Mouse (Mus musculus) heart, embryonic 10.5 days (tissue): Measurements from ENCODE around the gene Hist1h4f. TPM values are rescaled to one million over a fixed set of nuclear protein-coding genes. Genes with fewer than 3 reads are reported as not detected.
"Not testable (repeated sequence)": the region's sequence is repeated elsewhere in the genome, so short reads cannot be mapped to it uniquely, and the experiment has no call there.

Source experiments
- DNase-seq: peaks from one replicate; pipeline ENCODE4 v3.0.0-alpha.2; 2017; ENCODE audit warnings: low spot score
- H3K27ac ChIP-seq: fragments of 300-500 bp; sonication (generic); 2 replicates; pipeline ENCODE4 v1.5.1; 2016; ENCODE audit warnings: mild to moderate bottlenecking
- H3K27me3 ChIP-seq: fragments of 300-500 bp; sonication (generic); 2 replicates; pipeline ENCODE4 v1.6.1; 2016; ENCODE audit warnings: mild to moderate bottlenecking; ENCODE audit not compliant: poor library complexity, insufficient read depth, severe bottlenecking
- H3K36me3 ChIP-seq: fragments of 300-500 bp; sonication (generic); 2 replicates; pipeline ENCODE4 v1.6.1; 2016; ENCODE audit warnings: mild to moderate bottlenecking, moderate library complexity
- H3K4me1 ChIP-seq: fragments of 300-500 bp; sonication (generic); 2 replicates; pipeline ENCODE4 v1.6.1; 2016; ENCODE audit warnings: mild to moderate bottlenecking
- H3K4me3 ChIP-seq: fragments of 300-500 bp; sonication (generic); 2 replicates; pipeline ENCODE4 v1.5.1; 2016; ENCODE audit warnings: mild to moderate bottlenecking, moderate library complexity
- H3K9me3 ChIP-seq: fragments of 300-500 bp; sonication (generic); 2 replicates; pipeline ENCODE4 v1.6.1; 2016; ENCODE audit warnings: mild to moderate bottlenecking, moderate library complexity
- WGBS: fragments of 180-500 bp; shearing (Covaris S2); methylation state at CpG from one replicate; pipeline ENCODE4 v1.1.7; 2016; 5-methylcytosine and 5-hydroxymethylcytosine counted together
- polyA plus RNA-seq: library from polyadenylated mRNA; unstranded; fragments of >200 nt; fragmentation: Nextera tagmentation; extraction: Ambion mirVana; gene quantifications from 2 replicates; pipeline ENCODE4 v1.2.1, GENCODE M21; 2016

Hist1h4f gene
- polyA plus RNA-seq, 1 experiment from 2014 or later: 0.51 TPM

DNA sequence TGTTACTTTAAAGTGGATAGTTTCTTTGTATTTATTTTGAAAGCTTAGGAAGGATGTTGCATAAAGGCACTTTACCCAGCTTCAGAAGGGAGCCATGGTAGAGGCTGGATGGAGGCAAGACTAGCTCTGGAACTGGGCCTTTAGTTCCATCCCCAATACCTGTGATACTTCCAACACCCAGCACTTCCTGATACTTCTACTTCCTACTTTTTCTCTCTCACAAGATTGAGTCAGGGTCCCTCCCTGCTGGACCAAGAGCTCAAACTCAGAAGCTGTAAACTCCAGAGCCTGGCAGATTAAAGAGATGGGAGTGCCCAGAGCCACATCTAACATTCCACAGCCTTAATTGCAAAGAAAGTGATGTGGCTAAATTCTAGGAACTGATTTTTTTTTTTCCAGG is 32.9 kb upstream of the Hist1h4f start:
- Histone ChIP-seq H3K9me3 (no peaks in the 10 kb centered on the region), H3K4me3 (peak overlapping the region; percentile 59), H3K4me1 (peaks cover 17% of the 10 kb centered on the region), H3K27me3 (no peaks in the 10 kb centered on the region), H3K27ac (peak overlapping the region; percentile 91), H3K36me3 (no peaks in the 10 kb centered on the region)
- DNase-seq: no peak

DNA sequence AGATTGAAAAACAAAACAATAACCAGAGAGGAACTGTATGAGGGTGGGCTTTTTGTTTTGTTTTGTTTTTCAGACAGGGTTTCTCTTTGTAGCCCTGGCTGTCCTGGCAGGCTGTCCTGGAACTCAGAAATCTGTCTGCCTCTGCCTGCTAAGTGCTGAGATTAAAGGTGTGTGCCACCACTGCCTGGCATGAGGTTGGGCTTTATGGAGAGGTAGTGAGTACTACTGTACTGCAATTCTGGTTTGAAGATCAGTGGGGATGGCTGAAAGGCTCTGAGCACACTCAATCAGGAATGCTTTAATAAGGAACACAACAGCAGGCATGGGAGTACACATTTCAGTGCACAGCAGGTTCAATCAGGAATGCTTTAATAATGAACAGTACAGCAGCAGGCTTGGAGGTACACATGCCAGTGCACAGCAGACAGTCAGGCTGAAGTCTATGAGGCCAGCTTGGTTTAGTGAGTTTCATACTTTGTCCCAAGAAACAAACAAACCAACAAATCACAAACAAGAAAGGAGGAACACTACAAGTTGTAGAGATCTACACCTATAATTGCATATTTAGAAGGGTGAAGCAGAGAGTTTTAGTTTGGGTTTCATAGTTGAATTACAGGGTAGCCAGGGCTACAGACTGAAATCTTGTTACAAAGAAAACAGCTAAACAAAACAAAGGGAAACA is 32.1 kb upstream of the Hist1h4f start:
- H3K4me1 ChIP-seq: peaks cover 17% of the 10 kb centered on the region
- no peaks in the 10 kb centered on the region for H3K9me3 ChIP-seq
- no peaks in the 10 kb centered on the region for H3K27me3 ChIP-seq
- no peak overlapping the region for H3K4me3 ChIP-seq
- no peak for DNase-seq
- no peaks in the 10 kb centered on the region for H3K36me3 ChIP-seq
- peak overlapping the region; percentile 81 for H3K27ac ChIP-seq

DNA sequence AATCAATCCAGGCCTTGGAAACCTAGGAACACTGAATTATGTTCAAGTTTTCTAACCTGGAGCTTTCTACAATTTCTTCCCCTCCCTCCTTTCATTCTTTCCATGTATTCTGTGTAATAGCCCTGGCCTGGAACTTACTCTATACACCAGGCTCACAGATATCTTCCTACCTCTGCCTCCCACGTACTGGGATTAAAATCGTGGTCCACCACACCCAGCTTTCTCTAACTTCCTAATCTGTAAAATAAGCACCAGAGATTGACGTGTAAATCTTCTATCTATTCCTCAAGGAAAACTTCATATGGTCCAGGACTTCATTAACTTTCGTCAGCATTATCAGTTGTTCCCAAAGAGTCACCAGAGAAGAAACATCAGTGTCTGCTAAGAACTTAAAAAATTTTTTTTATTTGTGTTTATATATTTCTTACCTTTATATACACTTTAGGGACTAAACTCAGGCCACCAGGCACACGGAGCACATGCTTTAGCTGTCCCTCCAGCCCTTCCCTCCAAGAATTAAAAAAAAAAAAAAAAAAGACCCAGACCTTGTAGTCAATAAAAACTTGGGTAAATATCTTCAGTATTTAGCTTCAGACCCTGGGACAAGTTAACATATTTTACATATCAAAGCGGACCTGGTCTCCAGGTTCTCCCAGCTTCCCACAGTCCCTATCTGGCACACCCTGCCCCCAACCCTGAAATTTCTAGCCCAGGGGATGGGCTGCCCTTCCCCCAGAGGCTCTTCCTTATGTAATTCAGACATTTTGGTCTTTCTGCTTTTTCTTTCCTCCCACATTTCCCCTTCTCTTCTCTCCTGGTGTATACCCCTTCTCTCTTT is 31.0 kb upstream of the Hist1h4f start:
- 10% methylated on average over 6 of the region's 6 CpGs for WGBS
- Histone ChIP-seq H3K27ac (peak overlapping the region; percentile 81), H3K9me3 (no peaks in the 10 kb centered on the region), H3K4me3 (peak overlapping the region; percentile 58), H3K4me1 (peaks cover 17% of the 10 kb centered on the region), H3K27me3 (no peaks in the 10 kb centered on the region), H3K36me3 (no peaks in the 10 kb centered on the region)
- no peak for DNase-seq

DNA sequence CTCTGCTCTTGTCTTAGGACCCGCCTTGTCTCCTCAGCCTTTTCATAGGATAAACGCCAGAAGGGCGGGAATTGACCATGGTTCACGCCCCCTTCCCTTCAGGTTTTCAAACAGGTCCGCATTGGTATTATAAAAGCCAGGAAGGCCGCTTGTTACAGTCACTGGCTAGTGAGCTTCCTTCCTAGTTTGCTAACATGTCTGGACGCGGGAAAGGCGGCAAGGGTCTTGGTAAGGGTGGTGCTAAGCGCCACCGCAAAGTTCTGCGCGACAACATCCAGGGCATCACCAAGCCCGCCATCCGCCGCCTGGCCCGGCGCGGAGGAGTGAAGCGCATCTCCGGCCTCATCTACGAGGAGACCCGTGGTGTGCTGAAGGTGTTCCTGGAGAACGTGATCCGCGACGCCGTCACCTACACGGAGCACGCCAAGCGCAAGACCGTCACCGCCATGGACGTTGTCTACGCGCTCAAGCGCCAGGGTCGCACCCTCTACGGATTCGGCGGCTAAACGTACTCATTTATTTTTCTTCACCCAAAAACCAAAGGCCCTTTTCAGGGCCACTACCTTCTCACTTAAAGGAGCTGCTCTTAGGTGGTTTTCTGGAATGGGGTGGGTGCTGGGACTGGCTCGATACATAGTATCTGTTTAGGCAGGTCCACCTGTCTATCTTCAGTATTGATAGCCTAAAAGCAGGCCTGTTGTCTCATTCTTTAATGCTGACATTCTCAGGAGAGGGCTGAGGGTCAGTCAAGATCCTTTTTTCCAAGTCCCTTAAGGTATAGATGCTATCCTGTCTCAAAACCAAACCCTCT is 30.2 kb upstream of the Hist1h4f start, which contains the start of gene Hist1h4d:
Gene Hist1h4d, plus strand, starts transcription at position 191 of the 811 bp plus-strand sequence.
- no peaks in the 10 kb centered on the region for H3K9me3 ChIP-seq
- H3K4me1 ChIP-seq: peaks cover 12% of the 10 kb centered on the region
- DNase-seq: peak; percentile 98
- H3K27me3 ChIP-seq: no peaks in the 10 kb centered on the region
- no peaks in the 10 kb centered on the region for H3K36me3 ChIP-seq
- under 1% methylated on average over 43 of the region's 43 CpGs for WGBS
- H3K4me3 ChIP-seq: peak within 1 kb of the TSS; percentile 58
- peak within 1 kb of the TSS; percentile 78 for H3K27ac ChIP-seq

DNA sequence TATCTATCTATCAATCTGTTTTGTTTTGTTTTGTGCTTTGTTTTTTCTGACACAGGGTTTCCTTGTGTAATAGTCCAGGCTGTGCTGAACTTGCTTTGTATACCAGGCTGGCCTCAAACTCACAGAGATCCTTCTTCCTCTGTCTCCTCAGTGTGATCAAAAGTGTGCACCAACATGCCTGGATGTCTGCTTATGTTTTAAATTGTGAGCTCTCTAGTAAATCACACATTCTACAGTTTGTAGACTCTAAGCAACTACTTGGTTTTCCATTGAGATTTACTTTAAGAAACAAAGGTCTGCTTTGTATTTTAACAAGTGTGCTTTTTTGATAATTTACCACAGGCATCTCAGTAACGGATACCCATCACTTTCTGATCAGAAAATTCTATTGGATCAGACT is 26.4 kb upstream of the Hist1h4f start:
- H3K27ac ChIP-seq: no peak overlapping the region
- peaks cover 11% of the 10 kb centered on the region; the same call in 1 of the 2 replicates for H3K4me1 ChIP-seq
- H3K27me3 ChIP-seq: no peaks in the 10 kb centered on the region
- 94% methylated on average over 1 of the region's 1 CpGs for WGBS
- H3K4me3 ChIP-seq: no peak overlapping the region
- H3K36me3 ChIP-seq: no peaks in the 10 kb centered on the region
- no peaks in the 10 kb centered on the region for H3K9me3 ChIP-seq
- DNase-seq: no peak

DNA sequence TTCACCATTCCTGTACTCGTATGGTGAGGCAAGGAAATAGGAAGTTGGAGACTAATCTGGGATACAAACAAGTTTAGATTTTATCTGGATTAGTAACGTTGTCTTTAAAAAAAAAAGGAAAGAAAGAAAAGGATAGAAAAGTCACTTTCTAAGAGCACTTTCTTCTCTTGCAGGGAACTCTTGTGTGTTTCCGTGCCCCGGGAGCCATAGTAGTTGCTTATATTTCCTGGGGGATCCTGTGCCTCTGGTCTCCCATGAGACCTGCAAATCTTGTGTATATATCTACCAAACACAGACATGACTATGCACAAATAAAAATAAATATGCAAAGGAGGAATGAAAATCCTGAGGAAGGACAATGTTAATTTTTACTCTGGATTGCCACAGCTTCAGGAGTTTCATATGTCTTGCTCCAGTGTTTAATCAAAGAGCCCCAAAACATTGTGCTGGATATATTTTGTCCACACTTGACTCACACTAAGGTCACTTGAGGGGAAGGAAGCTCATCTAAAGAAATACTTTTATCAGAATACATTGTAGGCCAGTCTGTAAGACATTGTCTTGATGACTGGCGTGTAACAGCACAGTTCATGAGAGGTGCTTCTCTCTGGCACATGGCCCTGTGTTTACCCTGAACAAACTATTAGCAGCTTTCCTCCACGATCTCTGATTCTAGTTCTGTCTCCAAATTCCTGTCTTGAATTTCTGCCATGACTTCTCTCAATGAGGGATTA is 25.6 kb upstream of the Hist1h4f start:
- DNase-seq: no peak
- Histone ChIP-seq H3K9me3 (no peaks in the 10 kb centered on the region), H3K36me3 (no peaks in the 10 kb centered on the region), H3K27me3 (no peaks in the 10 kb centered on the region), H3K27ac (peak overlapping the region; percentile 90), H3K4me1 (peaks cover 9% of the 10 kb centered on the region; the same call in 1 of the 2 replicates), H3K4me3 (peak overlapping the region; percentile 59)
- 57% methylated on average over 6 of the region's 6 CpGs for WGBS

DNA sequence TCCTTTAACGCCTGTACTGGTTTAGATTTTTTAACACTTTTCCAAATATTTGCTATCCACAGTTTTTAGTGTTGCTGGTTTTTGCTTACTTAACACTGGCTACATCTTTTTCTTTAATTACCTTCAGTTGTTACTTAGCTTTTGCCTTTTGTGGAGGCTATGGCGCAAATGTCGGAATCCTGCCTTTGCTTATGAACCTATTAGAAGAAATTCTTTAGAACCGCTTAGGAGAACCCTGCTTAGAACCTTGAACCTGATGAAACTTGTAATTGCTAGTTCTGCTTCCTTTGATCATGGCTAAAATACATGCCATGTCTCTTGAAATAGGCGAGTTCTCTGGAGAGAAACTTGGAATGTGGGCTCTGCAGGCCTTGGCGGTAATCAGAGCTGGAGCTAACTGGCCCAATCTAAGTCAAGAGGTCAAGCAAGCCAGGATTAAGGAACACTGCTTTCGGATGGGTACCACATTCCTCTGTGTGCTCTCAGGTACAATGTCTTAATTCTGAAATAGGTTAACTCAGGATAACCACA is 25.0 kb upstream of the Hist1h4f start:
- peaks cover 5% of the 10 kb centered on the region; the same call in 1 of the 2 replicates for H3K4me1 ChIP-seq
- no peaks in the 10 kb centered on the region for H3K27me3 ChIP-seq
- H3K27ac ChIP-seq: peak overlapping the region; percentile 90
- H3K4me3 ChIP-seq: peak overlapping the region; percentile 59
- 9% methylated on average over 7 of the region's 7 CpGs for WGBS
- no peaks in the 10 kb centered on the region for H3K9me3 ChIP-seq
- H3K36me3 ChIP-seq: no peaks in the 10 kb centered on the region
- no peak for DNase-seq

DNA sequence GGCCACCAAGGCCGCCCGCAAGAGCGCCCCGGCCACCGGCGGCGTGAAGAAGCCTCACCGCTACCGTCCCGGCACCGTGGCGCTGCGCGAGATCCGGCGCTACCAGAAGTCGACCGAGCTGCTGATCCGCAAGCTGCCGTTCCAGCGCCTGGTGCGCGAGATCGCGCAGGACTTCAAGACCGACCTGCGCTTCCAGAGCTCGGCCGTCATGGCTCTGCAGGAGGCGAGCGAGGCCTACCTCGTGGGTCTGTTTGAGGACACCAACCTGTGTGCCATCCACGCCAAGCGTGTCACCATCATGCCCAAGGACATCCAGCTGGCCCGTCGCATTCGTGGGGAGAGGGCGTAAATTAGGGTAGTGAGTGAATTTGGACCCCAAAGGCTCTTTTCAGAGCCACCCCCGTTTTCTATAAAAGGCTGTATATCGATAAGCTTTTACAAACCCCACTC is 24.4 kb upstream of the Hist1h4f start:
- not testable (repeated sequence) for DNase-seq, H3K36me3 ChIP-seq, H3K27me3 ChIP-seq, H3K9me3 ChIP-seq, H3K4me1 ChIP-seq
- Histone ChIP-seq H3K4me3 (peak overlapping the region; percentile 59), H3K27ac (peak overlapping the region; percentile 90)
- under 1% methylated on average over 16 of the region's 40 CpGs for WGBS

DNA sequence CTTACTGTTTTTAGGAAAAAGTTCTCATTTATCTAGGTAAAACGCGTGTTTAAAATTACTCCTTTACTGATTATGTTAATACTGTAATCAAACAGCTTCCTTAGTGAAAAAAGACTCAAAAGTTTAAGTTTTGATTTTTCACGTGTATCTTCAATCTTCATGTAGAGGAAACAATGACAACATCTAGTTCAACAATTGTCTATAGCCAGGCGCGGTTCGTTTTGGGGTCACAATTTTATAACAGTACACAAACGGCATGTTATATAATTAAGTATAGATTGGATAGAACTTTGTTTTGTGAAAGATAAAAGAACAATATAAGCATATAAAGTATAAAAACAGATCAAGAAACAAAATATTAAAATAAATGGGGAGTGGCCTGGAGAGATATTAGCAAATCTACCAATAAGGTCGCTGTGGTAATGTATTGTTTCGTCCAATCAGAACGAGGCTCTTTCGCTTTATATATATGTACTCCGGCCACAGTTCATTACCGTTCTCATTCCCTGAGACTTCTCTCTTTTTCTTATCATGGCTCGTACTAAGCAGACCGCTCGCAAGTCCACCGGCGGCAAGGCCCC is 23.9 kb upstream of the Hist1h4f start, which contains the start of gene Hist1h3d:
Gene Hist1h3d, plus strand, starts transcription at position 493 of the 581 bp plus-strand sequence.
- under 1% methylated on average over 18 of the region's 18 CpGs for WGBS
- no peaks in the 10 kb centered on the region for H3K27me3 ChIP-seq
- DNase-seq: no peak
- no peaks in the 10 kb centered on the region for H3K9me3 ChIP-seq
- peaks cover 5% of the 10 kb centered on the region; the same call in 1 of the 2 replicates for H3K4me1 ChIP-seq
- H3K4me3 ChIP-seq: peak within 1 kb of the TSS; percentile 59
- H3K36me3 ChIP-seq: no peaks in the 10 kb centered on the region
- H3K27ac ChIP-seq: peak within 1 kb of the TSS; percentile 90

DNA sequence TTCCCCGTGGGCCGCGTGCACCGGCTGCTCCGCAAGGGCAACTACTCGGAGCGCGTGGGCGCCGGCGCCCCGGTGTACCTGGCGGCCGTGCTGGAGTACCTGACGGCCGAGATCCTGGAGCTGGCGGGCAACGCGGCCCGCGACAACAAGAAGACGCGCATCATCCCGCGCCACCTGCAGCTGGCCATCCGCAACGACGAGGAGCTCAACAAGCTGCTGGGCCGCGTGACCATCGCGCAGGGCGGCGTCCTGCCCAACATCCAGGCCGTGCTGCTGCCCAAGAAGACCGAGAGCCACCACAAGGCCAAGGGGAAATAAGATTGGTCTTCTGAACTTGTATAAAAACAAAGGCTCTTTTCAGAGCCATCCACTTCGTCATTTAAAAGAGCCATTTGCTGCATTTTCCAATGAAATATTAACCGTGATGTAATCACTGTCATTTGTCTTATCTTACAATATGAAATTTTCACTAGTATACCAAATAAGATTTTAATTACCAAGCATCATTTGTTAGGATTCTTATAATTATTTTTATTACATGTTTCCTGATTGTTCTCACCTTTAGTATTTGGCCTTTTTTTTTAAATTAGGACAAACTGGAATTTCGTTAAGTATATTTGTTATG is 23.2 kb upstream of the Hist1h4f start:
- DNase-seq, H3K27me3 ChIP-seq, H3K9me3 ChIP-seq, H3K4me1 ChIP-seq, H3K36me3 ChIP-seq: not testable (repeated sequence)
- H3K4me3 ChIP-seq: peak overlapping the region; percentile 59
- peak overlapping the region; percentile 87 for H3K27ac ChIP-seq
- under 1% methylated on average over 12 of the region's 39 CpGs for WGBS

DNA sequence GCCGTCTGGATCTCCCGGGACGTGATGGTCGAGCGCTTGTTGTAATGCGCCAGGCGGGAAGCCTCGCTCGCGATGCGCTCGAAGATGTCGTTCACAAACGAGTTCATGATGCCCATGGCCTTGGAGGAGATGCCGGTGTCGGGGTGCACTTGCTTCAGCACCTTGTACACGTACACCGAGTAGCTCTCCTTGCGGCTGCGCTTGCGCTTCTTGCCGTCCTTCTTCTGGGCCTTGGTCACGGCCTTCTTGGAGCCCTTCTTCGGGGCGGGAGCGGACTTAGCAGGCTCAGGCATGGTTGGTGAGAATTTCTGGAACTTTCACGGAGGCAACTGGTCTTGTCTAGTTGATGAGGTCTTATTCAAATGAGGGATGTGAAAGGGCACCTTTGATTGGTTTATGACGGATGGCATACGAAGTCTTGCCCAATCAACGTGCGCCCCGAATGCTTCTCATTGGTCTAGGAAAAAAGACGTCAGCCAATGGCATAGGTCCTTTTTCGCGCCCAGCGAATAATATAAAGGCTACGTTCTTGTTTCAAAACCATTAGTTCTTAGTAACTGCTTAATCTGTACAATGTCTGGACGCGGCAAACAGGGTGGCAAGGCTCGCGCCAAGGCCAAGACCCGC is 22.6 kb upstream of the Hist1h4f start, which contains the start of the genes Hist1h2bf and Hist1h2ad:
Gene Hist1h2bf, minus strand, starts transcription at position 299 of the 627 bp plus-strand sequence.
Gene Hist1h2ad, plus strand, starts transcription at position 484 of the 627 bp plus-strand sequence.
- not testable (repeated sequence) for H3K36me3 ChIP-seq
- under 1% methylated on average over 42 of the region's 42 CpGs for WGBS

More for the DNA sequence above, 22.6 kb upstream of the Hist1h4f start, which contains the start of the genes Hist1h2bf and Hist1h2ad:
- Histone ChIP-seq H3K4me3 (peak within 1 kb of the TSS; percentile 59), H3K27ac (peak within 1 kb of the TSS; percentile 87)
- not testable (repeated sequence) for H3K27me3 ChIP-seq, H3K9me3 ChIP-seq, H3K4me1 ChIP-seq
- peak; percentile 97 for DNase-seq
